26 mouse cellular contexts compared by ENCODE assay signal in genomic region chr2:19622041-19622440, GRCm38 (mm10). TPM values are rescaled to one million over a fixed set of nuclear protein-coding genes. Genes with fewer than 3 reads are reported as not detected.
A peak's percentile ranks its signal among the peaks of the same experiment; 100 is the strongest.
DNase-seq lines count a peak whose midpoint lies in the region; ATAC-seq and TF ChIP-seq lines count a peak whose summit lies in the region.
"Had no signal": no experiment of that assay in that cellular context is flagged by ENCODE, and none has a peak within 500 bp of the region (broad histone marks: within the 10 kb centered on the region; RNA-seq: fewer than 3 reads in every experiment).

No protein-coding gene starts in this region.

- no peak for TF ChIP-seq EP300 in stomach, postnatal 0 days (optimal IDR thresholded peaks at IDR 0.05)

- H3K27me3 ChIP-seq in spleen, adult 2 months (ENCODE audit: control insufficient read depth, insufficient read depth, low read length) = no peaks in the 10 kb centered on the region
- no peaks in the 10 kb centered on the region for H3K27me3 ChIP-seq in stomach, postnatal 0 days (ENCODE audit: control insufficient read depth, insufficient read depth, low read length)
- H3K27me3 ChIP-seq: CH12.LX; embryonic facial prominence, embryonic 12.5 days; heart, embryonic 15.5 days; liver, embryonic 15.5 days; lung, embryonic 15.5 days had no signal

- H3K9ac ChIP-seq in stomach, postnatal 0 days (ENCODE audit: low read length) = no peak overlapping the region
- H3K9ac ChIP-seq: embryonic facial prominence, embryonic 12.5 days; heart, embryonic 15.5 days; hindbrain, embryonic 14.5 days; liver, embryonic 15.5 days; lung, embryonic 15.5 days had no signal

- H3K36me3 ChIP-seq in spleen, adult 2 months (ENCODE audit: control insufficient read depth, insufficient read depth, low read length) = no peaks in the 10 kb centered on the region
- H3K36me3 ChIP-seq in stomach, postnatal 0 days (ENCODE audit: control insufficient read depth, insufficient read depth, low read length) = no peaks in the 10 kb centered on the region
- H3K36me3 ChIP-seq: embryonic facial prominence, embryonic 12.5 days; heart, embryonic 15.5 days; limb, embryonic 10.5 days; liver, embryonic 15.5 days; lung, embryonic 15.5 days; midbrain, embryonic 10.5 days had no signal

- no peak overlapping the region for H3K4me2 ChIP-seq in stomach, postnatal 0 days (replicated peaks; ENCODE audit: low read depth)
- H3K4me2 ChIP-seq: embryonic facial prominence, embryonic 12.5 days; heart, embryonic 15.5 days; hindbrain, embryonic 14.5 days; liver, embryonic 15.5 days; lung, embryonic 15.5 days had no signal

- no peak overlapping the region for H3K4me3 ChIP-seq in spleen, adult 2 months (ENCODE audit: extremely low read depth, insufficient read depth, insufficient read length)
- H3K4me3 ChIP-seq in stomach, postnatal 0 days (ENCODE audit: low read depth, low read length) = no peak overlapping the region
- H3K4me3 ChIP-seq: embryonic facial prominence, embryonic 12.5 days; heart, embryonic 15.5 days; limb, embryonic 10.5 days; liver, embryonic 15.5 days; lung, embryonic 15.5 days; midbrain, embryonic 10.5 days; myocyte had no signal

- H3K4me1 ChIP-seq in spleen, adult 2 months (ENCODE audit: control insufficient read depth, insufficient read depth, insufficient read length) = peaks cover 7% of the 10 kb centered on the region; the same call in 1 of the 2 replicates
- H3K4me1 ChIP-seq in stomach, postnatal 0 days (replicated peaks; ENCODE audit: control insufficient read depth, insufficient read depth) = no peaks in the 10 kb centered on the region
- H3K4me1 ChIP-seq: embryonic facial prominence, embryonic 12.5 days; heart, embryonic 15.5 days; limb, embryonic 10.5 days; liver, embryonic 15.5 days; lung, embryonic 15.5 days; midbrain, embryonic 10.5 days had no signal

- peak overlapping the region; percentile 65 for H3K27ac ChIP-seq in spleen, adult 2 months (ENCODE audit: insufficient read depth, low read length)
- no peak overlapping the region for H3K27ac ChIP-seq in stomach, postnatal 0 days (replicated peaks)
- H3K27ac ChIP-seq: embryonic facial prominence, embryonic 12.5 days; heart, embryonic 15.5 days; hindbrain, embryonic 14.5 days; limb, embryonic 10.5 days; liver, embryonic 15.5 days; lung, embryonic 15.5 days; macrophage; midbrain, embryonic 10.5 days had no signal

- no peak for DNase-seq in spleen, adult 2 months (ENCODE audit: low read depth in 1 of 2, low spot score in 2 of 2)
- DNase-seq in spleen, postnatal 14 days (ENCODE audit: low spot score in 2 of 2) = no peak
- peak; percentile 27 for DNase-seq in thymus, postnatal 0 days (ENCODE audit: low spot score)
- DNase-seq in cerebellum, adult 18-20 months = no peak
- DNase-seq in frontal cortex, postnatal 25 days (ENCODE audit: low spot score in 2 of 2) = no peak
- no peak for DNase-seq in adrenal gland, adult 8-10 months
- no peak for DNase-seq in stomach, postnatal 0 days (ENCODE audit: low spot score)
- DNase-seq: adrenal gland, postnatal 36 days; cerebellum, postnatal 10 days; heart, postnatal 4 days; kidney, adult 9 months; kidney, postnatal 14 days; liver had no signal

- ATAC-seq in granulocyte monocyte progenitor cell, adult 5-6 weeks (replicated peaks; ENCODE audit: poor library complexity, severe bottlenecking) = peak; percentile 63
- ATAC-seq in stomach, postnatal 0 days (ENCODE audit: low FRiP score, low TSS enrichment) = no peak
- ATAC-seq: intestine, embryonic 16.5 days; midbrain, embryonic 16.5 days had no signal

- no peak for TF ChIP-seq CTCF in spleen, adult 2 months (IDR thresholded peaks at IDR 0.05; ENCODE audit: extremely low read depth, insufficient read depth, insufficient read length, insufficient replicate concordance)
- TF ChIP-seq CTCF in stomach, postnatal 0 days (IDR thresholded peaks at IDR 0.05; ENCODE audit: low read depth) = no peak

- TF ChIP-seq POLR2A in spleen, adult 2 months (IDR thresholded peaks at IDR 0.05; ENCODE audit: low read depth, low read length) = no peak

- no peaks in the 10 kb centered on the region for H3K9me3 ChIP-seq in stomach, postnatal 0 days (ENCODE audit: control insufficient read depth, low read length)
- H3K9me3 ChIP-seq: embryonic facial prominence, embryonic 12.5 days; limb, embryonic 10.5 days; liver, embryonic 15.5 days; lung, embryonic 15.5 days had no signal

- WGBS in spleen, adult 2 months = 88% methylated on average over 1 of the region's 1 CpGs
- 85% methylated on average over 1 of the region's 1 CpGs for WGBS in stomach, postnatal 0 days

RNA-seq across cellular contexts. Expression of gene Otud1, which starts 35.5 kb away (rescaled TPM):
- 12.4 and 25.5 TPM in 2 replicates for polyA plus RNA-seq in spleen, adult 2 months (2012; rRNA removed)
- 3.0 and 3.7 TPM in 2 replicates for total RNA-seq in granulocyte monocyte progenitor cell, adult 5-6 weeks (2014; fragmentation: Nextera tagmentation)
- 5.6 and 7.0 TPM in 2 replicates for total RNA-seq in granulocyte monocyte progenitor cell, adult 5-6 weeks (2017)
- 1.8 and 2.2 TPM in 2 replicates for polyA plus RNA-seq in thymus, postnatal 0 days (2015; fragmentation: Nextera tagmentation; extraction: Ambion mirVana)
- total RNA-seq in adrenal gland, adult 8-10 months (2022) = 10 to 100 TPM in 1 of 4 experiments, 1 to 10 TPM in 3; 7.1 to 10.7 (median 8.1) TPM
- polyA plus RNA-seq in stomach, postnatal 0 days (2015; fragmentation: Nextera tagmentation; extraction: Ambion mirVana) = 3.3 and 4.7 TPM in 2 replicates
